Mouse (Mus musculus) cerebellum, adult 2 months (tissue): ENCODE data around the gene Hsd17b6.

ENCODE experiments used
- CTCF ChIP-seq: fragments of 200-500 bp; IDR thresholded peaks from 2 replicates; pipeline ENCODE4 v1.5.1; 2011; ENCODE audit warnings: low read depth, mild to moderate bottlenecking, control low read depth, low read length, moderate library complexity, borderline replicate concordance; ENCODE audit not compliant: insufficient read depth
- POLR2A ChIP-seq: fragments of 200-500 bp; IDR thresholded peaks from 2 replicates; pipeline ENCODE4 v1.6.1; 2011; ENCODE audit warnings: low read length, control low read depth, borderline replicate concordance; ENCODE audit not compliant: insufficient read depth

DNA sequence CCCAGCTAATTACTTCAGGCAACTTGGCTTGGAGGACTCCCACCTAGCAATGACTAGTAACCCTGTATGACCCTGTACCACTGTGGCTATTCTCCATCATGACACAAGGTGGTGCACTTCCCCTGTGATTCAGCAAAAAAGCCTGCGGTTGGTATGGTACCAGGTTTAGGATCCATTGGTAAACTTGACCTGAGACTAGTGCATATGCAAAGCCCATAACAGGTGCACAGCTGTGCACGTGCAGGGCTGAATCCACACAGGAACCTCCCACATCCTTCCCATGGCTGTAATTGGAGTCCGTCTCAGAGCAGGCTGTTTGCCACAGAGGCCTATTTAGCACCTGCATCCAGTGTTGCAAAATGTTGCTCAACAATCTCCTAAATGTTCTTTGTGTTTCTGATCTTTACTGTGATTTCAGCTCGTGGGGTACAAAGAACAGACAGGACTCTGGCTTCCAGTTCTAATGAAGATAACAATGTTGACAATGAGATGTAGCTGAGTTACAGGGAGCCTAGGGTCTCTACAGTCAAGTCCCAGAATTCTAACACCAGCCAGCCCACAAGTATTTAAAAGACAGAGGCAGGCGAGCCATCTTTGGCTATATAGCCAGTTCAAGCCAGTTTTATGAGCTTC, 61.9 kb downstream of the Hsd17b6 start:
- TF ChIP-seq CTCF (peak; percentile 65), POLR2A (no peak)
